Mouse (Mus musculus) heart, adult 10 weeks (tissue): ENCODE results near the gene Olfr1497. TPM values are rescaled to one million over a fixed set of nuclear protein-coding genes. Genes with fewer than 3 reads are reported as not detected.

Experiments
- polyA plus RNA-seq: library from polyadenylated mRNA; stranded (reverse); fragments of 350-450 nt; fragmentation: Illumina TruSeq; extraction: RNeasy Lipid Tissue Mini Kit (QIAGEN cat#74804); gene quantifications from one replicate; pipeline ENCODE4 v1.2.3, GENCODE M21; 2014; ENCODE audit warnings: low read depth, low replicate concordance

The Olfr1497 gene
- not detected for polyA plus RNA-seq

DNA sequence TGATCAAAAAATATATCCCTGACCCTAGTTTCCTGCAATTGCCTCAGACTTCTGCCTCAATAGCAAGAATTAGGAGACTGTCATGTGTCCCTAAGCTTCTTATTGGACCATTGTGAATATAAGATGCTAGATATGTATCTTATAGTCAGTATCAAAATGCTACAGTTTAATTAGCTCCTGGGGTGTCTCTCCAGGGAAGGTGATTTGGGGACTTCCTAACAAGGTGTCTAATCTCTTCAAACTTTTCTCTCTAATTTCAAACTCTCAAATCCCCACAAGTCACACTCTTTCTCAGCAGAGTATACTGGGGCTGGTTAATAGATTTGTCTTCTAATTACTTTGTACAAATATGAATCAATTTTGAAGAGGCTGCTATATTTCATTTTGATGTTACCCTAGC, at the start of gene Olfr1497:
Gene Olfr1497, minus strand, starts transcription at position 101 of the 400 bp plus-strand sequence.

DNA sequence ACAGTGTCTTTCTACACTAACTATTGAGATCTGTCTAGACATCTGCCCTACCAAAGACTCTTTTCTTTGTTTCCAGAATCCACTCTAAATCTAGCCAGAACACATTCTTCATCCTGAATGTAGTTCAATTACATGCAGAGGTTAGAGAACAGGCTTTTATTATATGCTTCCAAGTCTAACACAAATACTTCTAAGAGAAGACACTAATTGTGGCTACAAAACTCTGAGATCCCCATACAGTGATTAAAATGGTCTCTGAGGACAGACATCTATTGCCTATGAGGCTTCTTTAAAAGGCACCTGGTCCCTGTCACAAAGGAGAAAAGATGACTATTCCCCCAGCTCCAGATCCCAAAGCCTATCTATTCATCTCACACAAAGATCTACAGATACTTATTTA, 32.4 kb upstream of the Olfr1497 start, which contains the start of gene Olfr1500:
Gene Olfr1500, minus strand, starts transcription at position 101 of the 400 bp plus-strand sequence.

DNA sequence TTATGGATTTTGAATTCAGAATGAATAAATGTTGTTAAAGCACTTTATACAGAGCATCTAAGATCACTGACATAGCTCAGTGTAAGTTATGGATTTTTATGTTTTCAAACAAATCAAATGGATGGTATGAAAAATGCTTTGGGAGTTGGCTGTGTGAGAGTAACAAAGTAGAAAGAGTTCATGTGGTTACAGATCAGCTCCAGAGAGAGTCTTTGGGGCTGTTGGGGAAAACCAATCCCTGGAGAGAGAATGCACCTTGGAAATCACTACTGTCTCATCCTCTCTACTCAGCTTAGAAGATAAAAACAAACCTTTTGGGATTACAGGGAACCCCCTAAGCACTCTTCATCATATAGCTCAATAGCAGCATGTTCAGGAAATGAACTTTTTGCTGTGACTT, 21.3 kb upstream of the Olfr1497 start, which contains the start of gene Olfr1499:
Gene Olfr1499, minus strand, starts transcription at position 101 of the 400 bp plus-strand sequence.

DNA sequence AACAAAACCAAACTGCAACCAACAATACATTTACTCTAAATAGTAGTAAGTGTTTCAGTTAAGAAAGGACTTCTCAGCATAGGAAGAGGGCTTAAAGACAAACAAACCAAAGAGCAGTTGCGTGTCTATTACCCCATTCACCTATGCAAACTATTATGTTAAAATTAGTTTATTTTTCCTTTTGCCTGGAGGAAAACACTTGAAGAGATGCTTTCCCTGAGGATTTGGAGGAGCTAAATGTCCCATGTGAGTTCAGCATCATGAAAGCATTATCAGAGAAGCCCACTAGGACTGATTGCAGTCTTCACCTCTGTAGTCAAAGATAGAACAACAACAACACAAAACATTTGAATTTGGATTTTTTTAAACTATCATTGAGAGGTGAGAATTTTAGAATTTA, 20.4 kb downstream of the Olfr1497 start, which contains the start of gene Olfr1496:
Gene Olfr1496, plus strand, starts transcription at position 301 of the 400 bp plus-strand sequence.

DNA sequence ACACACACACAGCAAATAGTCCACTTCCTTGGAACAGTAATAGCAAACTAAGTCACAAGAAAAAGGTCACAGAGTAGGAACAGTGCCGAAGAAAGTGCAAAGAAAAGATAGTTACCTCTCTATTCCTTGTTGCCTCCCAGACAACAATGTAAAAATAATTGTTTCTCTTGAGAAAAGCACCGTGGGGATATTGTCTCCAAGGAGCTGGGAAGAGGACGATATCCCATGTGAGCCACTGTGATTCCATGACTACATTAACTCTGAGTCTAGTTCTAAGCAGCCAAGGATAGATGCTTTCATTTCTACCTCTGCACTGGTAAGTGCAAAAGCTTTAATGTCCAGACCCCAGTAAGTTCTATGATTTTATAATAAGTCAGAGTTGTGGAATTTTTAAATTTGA, 33.7 kb downstream of the Olfr1497 start, which contains the start of gene Olfr1495:
Gene Olfr1495, plus strand, starts transcription at position 301 of the 400 bp plus-strand sequence.

Other genes with a start within 250 kb of the Olfr1497 start
- not detected for gene Olfr1484, start 214.7 kb downstream of the Olfr1497 start, polyA plus RNA-seq
- gene Olfr1487, start 180.8 kb downstream of the Olfr1497 start, polyA plus RNA-seq: not detected
- not detected for gene Olfr1489, start 166.6 kb downstream of the Olfr1497 start, polyA plus RNA-seq
- gene Olfr1490, start 147.1 kb downstream of the Olfr1497 start, polyA plus RNA-seq: not detected
- gene Olfr1491, start 100.9 kb downstream of the Olfr1497 start, polyA plus RNA-seq: not detected
- not detected for gene Olfr1493-ps1, start 74.9 kb downstream of the Olfr1497 start, polyA plus RNA-seq
- not detected for gene Olfr1494, start 58.5 kb downstream of the Olfr1497 start, polyA plus RNA-seq
- gene Olfr1495, start 33.6 kb downstream of the Olfr1497 start, polyA plus RNA-seq: not detected
- gene Olfr1496, start 20.3 kb downstream of the Olfr1497 start, polyA plus RNA-seq: not detected
- gene Olfr1499, start 21.2 kb upstream of the Olfr1497 start, polyA plus RNA-seq: not detected
- not detected for gene Olfr1500, start 32.3 kb upstream of the Olfr1497 start, polyA plus RNA-seq
- not detected for gene Olfr1501, start 52.5 kb upstream of the Olfr1497 start, polyA plus RNA-seq
- gene Olfr1502, start 63.6 kb upstream of the Olfr1497 start, polyA plus RNA-seq: not detected
- gene Olfr1504, start 99.7 kb upstream of the Olfr1497 start, polyA plus RNA-seq: not detected
- gene Olfr1505, start 115.3 kb upstream of the Olfr1497 start, polyA plus RNA-seq: not detected